Mouse (Mus musculus) gastrocnemius, adult 8-10 months (tissue): Measurements from ENCODE around the gene Rtl4. TPM values are rescaled to one million over a fixed set of nuclear protein-coding genes. Genes with fewer than 3 reads are reported as not detected.

Experiments
- DNase-seq, 2 experiments: peaks; one replicate each; pipeline ENCODE4 v3.0.0; 2022; ENCODE audit warnings: low spot score in 2 of 2
- microRNA-seq: library from miRNA; unstranded; fragments of <30 nt; microRNA quantifications from one replicate; pipeline ENCODE4 v1.2.0, GENCODE M21; 2022
- total RNA-seq, 4 experiments: library from RNA; stranded (reverse); gene quantifications; 2 replicates each; pipeline ENCODE4 v1.2.4; 2022

Rtl4 gene
- total RNA-seq: under 1 TPM in 1 of 4 experiments, not detected in 3; 0.09 TPM

- no peak for DNase-seq
Measured at GRCm38 (mm10) chrX:144688207-144689118, at the start of gene Rtl4. Rtl4 (plus strand) TSS chrX:144688907.

- DNase-seq: no peak
Measured at GRCm38 (mm10) chrX:144644756-144645155, 44.0 kb upstream of the Rtl4 start.

DNA sequence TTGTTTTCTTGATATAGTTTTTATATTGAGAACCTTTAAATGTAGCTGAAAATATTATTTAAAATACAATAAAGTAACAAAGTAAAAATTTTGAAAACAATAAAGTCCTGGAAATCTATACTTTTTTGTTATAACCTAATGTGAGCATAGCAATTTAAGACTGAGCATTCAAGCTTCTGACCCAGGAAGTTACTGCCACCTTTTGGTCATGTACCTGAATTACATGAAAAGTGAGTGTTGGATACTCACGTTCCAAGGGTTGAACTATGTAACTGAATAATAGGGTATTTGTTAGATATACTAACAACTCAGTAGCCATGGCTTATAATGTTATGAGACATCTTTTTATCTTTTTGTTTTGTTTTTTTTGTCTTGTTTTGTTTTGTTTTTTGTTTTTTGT lies 43.3 kb upstream of the Rtl4 start:
- no peak for DNase-seq

DNA sequence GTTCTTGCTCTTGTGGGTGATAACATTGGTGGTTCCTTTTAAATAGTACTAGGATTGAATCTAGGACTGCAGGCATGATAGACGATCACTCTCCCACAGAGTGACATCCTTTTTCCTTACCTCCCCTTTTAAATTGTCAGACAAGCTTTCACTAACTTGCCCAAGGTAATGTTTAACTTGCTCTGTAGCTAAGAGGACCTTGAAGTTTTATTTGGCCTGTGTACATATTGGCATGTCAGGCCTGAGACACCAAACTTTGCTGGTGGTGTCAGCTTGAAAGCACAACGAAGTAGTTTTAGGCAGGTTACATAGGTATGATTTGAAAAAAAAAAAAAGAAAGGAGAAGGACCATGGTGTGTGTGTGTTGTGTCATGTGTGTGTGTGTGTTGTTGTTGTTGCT lies 36.5 kb upstream of the Rtl4 start:
- DNase-seq: no peak

- DNase-seq: no peak
Measured at GRCm38 (mm10) chrX:144687742-144688141, 965 bp upstream of the Rtl4 start.

DNA sequence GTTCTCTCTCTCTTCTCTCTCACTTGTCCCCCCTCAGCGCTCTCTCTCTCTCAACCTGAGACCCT lies 733 bp upstream of the Rtl4 start, which contains the start of gene Trpc5:
TSS of gene Trpc5 (minus strand) at position 39 of the 65 bp plus-strand sequence.
- no peak for DNase-seq

DNA sequence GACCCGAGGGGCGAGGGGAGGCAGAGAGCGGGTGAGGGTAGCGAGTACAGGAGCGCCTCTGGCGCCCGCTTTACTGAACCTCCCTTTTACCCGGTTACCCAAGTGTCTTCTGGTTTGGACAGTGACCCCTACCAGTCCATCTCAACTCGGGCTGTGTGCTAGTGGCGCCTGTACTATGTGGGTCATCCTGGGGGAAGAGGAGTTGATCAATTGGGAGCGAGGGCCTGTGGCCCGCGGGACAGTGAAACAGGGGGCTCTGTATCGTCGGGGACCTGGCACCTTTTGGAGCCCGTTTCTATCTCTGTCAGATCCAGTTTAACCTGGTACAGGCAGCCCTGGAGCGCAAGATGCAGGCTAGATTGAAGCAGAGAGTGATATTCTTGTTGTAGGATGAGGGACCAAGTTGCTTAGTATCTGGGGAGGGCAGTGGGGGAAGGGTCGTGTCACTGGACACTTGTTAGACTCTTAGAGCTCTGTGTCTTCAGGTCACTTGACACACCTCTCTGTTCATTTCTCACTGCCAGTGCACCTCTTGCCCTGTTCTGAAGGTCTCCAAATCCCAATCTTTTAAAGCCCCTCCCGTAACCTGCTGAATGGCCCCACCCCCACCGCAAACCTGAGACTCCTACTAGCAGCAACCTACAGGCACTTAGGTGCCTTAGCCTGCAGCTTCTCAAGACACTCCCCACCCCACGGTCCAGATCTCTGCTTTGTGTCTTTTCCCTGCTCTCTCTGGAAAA lies 582 bp downstream of the Rtl4 start:
- no peak for DNase-seq

- no peak for DNase-seq
Measured at GRCm38 (mm10) chrX:144689859-144690181, 1.1 kb downstream of the Rtl4 start.

GRCm38 (mm10) chrX:144716330-144716729 lies 27.6 kb downstream of the Rtl4 start:
- no peak for DNase-seq

DNA sequence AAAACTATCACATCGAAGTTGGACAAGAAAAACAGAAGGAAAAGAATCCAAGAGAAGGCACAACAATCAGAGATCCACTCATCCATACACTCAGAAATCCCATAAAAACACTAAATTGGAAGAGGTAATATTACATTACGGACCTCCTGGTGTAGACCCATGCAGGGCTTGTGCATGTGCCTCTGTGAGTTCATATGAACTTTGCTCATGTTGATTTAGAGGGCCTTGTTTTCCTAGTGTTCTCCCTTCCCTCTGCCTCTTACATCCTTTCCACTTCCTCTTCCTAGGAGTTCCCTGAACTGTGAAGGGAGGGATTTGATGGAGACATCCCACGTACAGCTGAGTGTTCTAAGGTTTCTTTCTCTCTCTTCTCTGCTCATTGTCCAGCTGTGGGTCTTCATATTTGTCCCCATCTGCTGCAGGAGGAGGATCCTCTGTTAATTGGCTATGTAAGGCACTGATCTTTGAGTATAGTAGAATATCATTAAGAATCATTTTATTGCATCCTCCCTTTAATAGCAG lies 58.9 kb downstream of the Rtl4 start:
- no peak for DNase-seq

- DNase-seq: no peak
Measured at GRCm38 (mm10) chrX:144986980-144987379, 298.3 kb downstream of the Rtl4 start.

DNA sequence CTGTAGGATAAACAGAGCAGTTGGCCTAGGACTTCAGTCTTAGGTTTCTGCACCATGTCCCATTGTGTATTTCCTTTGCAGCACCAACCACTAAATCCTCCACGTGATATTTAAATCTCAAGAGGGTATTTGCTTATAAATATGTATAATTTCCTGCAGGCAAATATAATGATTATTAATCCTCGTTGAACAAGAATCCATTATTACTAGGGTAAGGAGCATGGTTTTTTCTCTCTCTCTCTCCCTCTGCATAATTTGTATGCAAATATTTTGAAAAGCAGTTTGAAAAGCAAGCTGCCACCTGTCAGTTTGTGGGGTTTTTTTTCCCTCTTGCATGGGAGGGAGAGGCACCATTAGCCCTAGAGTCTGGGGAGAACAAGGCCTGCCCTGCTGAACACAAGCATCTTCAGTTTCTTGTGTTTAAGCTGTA lies 376.8 kb downstream of the Rtl4 start:
- no peak for DNase-seq

GRCm38 (mm10) chrX:145089802-145090201 lies 401.1 kb downstream of the Rtl4 start:
- no peak for DNase-seq

DNA sequence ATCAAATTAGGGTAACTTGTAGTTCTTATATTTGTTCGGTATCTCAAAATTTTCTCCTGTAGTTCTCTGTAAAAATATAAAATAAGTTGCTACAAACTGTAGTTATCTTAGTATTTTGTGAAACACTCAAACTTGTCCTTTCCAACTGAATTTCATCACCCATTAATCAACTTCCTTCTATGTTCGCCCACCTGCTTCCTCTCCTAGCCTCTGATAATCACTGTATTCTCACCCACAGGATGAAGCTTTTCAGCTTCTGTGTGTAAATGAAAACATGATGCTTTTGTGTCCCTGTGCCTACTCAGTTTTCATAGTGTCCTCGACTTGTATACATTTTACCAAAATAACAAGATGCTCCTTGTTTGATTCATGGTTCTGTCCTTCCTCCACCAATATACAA lies 401.7 kb downstream of the Rtl4 start:
- no peak for DNase-seq

DNA sequence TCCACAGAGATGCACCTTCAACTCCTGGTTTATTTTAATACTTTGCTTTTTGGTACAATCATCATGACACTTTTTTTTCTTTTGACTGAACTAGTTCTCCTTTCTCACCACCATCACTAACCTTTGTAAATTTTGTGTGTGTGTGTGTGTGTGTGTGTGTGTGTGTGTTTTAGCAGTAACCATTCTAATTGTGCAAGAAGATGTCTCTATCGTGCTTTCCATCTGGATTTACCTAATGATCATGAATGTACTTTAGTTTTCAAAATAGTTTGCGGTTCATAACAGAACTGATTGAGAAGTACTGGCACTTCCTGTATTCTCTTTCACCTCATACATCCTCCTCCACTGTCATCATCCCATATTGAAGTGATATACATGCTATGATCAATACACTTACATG lies 402.3 kb downstream of the Rtl4 start:
- DNase-seq: no peak

Small RNAs within 50 kb of the gene (microRNA-seq; reads per million reads assigned to microRNA genes)
- gene Mir3472: not detected

Other genes starting within 250 kb of the Rtl4 start
- not detected for gene Trpc5os, start 232.3 kb upstream of the Rtl4 start, total RNA-seq
- gene Trpc5, start 727 bp upstream of the Rtl4 start, total RNA-seq: under 1 TPM in 2 of 4 experiments, not detected in 2; 0.07 to 0.12 TPM